Mouse (Mus musculus): ENCODE measurements around the gene Mfge8.

GRCm38 (mm10) chr7:79123465-79123864, 25.4 kb downstream of the Mfge8 start:
- TF ChIP-seq CTCF (conservative IDR thresholded peaks at IDR 0.05; ENCODE audit: low read length) (no peak), POU5F1 (IDR thresholded peaks at IDR 0.05; ENCODE audit: borderline replicate concordance, low read length) (no peak), NANOG (IDR thresholded peaks at IDR 0.05; ENCODE audit: borderline replicate concordance, low read length) (no peak)
